Mouse (Mus musculus) midbrain, embryonic 11.5 days (tissue): ENCODE measurements around the gene Pdlim7. TPM values are rescaled to one million over a fixed set of nuclear protein-coding genes. Genes with fewer than 3 reads are reported as not detected.

ENCODE experiments used
- ATAC-seq: fragments of 200-750 bp; cut with Nextera tagmentation; 2 replicates; pipeline ENCODE4 v1.8.0; 2017; ENCODE audit warnings: moderate TSS enrichment, moderate library complexity; ENCODE audit not compliant: low FRiP score
- DNase-seq: peaks from one replicate; pipeline ENCODE4 v3.0.0; 2015; ENCODE audit warnings: low spot score; ENCODE audit errors: missing footprints
- H3K27ac ChIP-seq: fragments of 300-500 bp; sonication (generic); 2 replicates; pipeline ENCODE4 v1.5.1; 2014; ENCODE audit warnings: low read depth, low read length
- H3K27me3 ChIP-seq: fragments of 300-500 bp; sonication (generic); 2 replicates; pipeline ENCODE4 v1.6.1; 2014; ENCODE audit warnings: mild to moderate bottlenecking, low read length, moderate library complexity, mixed read lengths; ENCODE audit not compliant: control insufficient read depth, insufficient read depth
- H3K36me3 ChIP-seq: fragments of 300-500 bp; sonication (generic); 2 replicates; pipeline ENCODE4 v1.6.1; 2014; ENCODE audit warnings: mild to moderate bottlenecking, low read length, moderate library complexity, mixed read lengths; ENCODE audit not compliant: control insufficient read depth, insufficient read depth
- H3K4me1 ChIP-seq: fragments of 300-500 bp; sonication (generic); 2 replicates; pipeline ENCODE4 v1.6.1; 2014; ENCODE audit warnings: low read length; ENCODE audit not compliant: control insufficient read depth, insufficient read depth
- H3K4me2 ChIP-seq: fragments of 300-500 bp; sonication (generic); 2 replicates; pipeline ENCODE4 v1.6.1; 2014; ENCODE audit warnings: mild to moderate bottlenecking, moderate library complexity
- H3K4me3 ChIP-seq: fragments of 300-500 bp; sonication (generic); 2 replicates; pipeline ENCODE4 v1.5.1; 2014; ENCODE audit warnings: low read depth, low read length
- H3K9ac ChIP-seq: fragments of 300-500 bp; sonication (generic); 2 replicates; pipeline ENCODE4 v1.6.1; 2014; ENCODE audit warnings: low read length
- H3K9me3 ChIP-seq: fragments of 300-500 bp; sonication (generic); 2 replicates; pipeline ENCODE4 v1.6.1; 2016; ENCODE audit warnings: low read length; ENCODE audit not compliant: control insufficient read depth
- WGBS: fragments of 180-500 bp; shearing (Covaris S2); extraction: QIAGEN DNeasy Blood & Tissue Kit; methylation state at CpG from one replicate; pipeline ENCODE4 v1.1.7; 2014; 5-methylcytosine and 5-hydroxymethylcytosine counted together
- polyA plus RNA-seq: library from polyadenylated mRNA; unstranded; fragments of >200 nt; fragmentation: Nextera tagmentation; extraction: Ambion mirVana; gene quantifications from 2 replicates; pipeline ENCODE4 v1.2.1, GENCODE M21; 2014

The Pdlim7 gene
- polyA plus RNA-seq, 1 experiment from 2014 or later, result 140 TPM

- peak; percentile 1; the same call in 1 of the 2 replicates for ATAC-seq
- Histone ChIP-seq H3K27me3 (no peaks in the 10 kb centered on the region), H3K9me3 (no peaks in the 10 kb centered on the region), H3K9ac (peak overlapping the region; percentile 21; the same call in 1 of the 2 replicates), H3K36me3 (peaks cover 9% of the 10 kb centered on the region), H3K4me2 (peak overlapping the region; percentile 86), H3K27ac (peak overlapping the region; percentile 53; the same call in 1 of the 2 replicates), H3K4me1 (peaks cover 27% of the 10 kb centered on the region), H3K4me3 (no peak overlapping the region)
- 44% methylated on average over 3 of the region's 3 CpGs for WGBS
- no peak for DNase-seq
Observed at GRCm38 (mm10) chr13:55510332-55510667, 3.2 kb downstream of the Pdlim7 start.

- Histone ChIP-seq H3K27ac (no peak overlapping the region), H3K9me3 (no peaks in the 10 kb centered on the region), H3K4me2 (no peak overlapping the region), H3K36me3 (peaks cover 13% of the 10 kb centered on the region), H3K4me1 (peaks cover 25% of the 10 kb centered on the region), H3K27me3 (no peaks in the 10 kb centered on the region), H3K4me3 (no peak overlapping the region), H3K9ac (no peak overlapping the region)
- ATAC-seq (no peak), DNase-seq (no peak)
- 93% methylated on average over 10 of the region's 10 CpGs for WGBS
Observed at GRCm38 (mm10) chr13:55508531-55508930, 4.9 kb downstream of the Pdlim7 start.

DNA sequence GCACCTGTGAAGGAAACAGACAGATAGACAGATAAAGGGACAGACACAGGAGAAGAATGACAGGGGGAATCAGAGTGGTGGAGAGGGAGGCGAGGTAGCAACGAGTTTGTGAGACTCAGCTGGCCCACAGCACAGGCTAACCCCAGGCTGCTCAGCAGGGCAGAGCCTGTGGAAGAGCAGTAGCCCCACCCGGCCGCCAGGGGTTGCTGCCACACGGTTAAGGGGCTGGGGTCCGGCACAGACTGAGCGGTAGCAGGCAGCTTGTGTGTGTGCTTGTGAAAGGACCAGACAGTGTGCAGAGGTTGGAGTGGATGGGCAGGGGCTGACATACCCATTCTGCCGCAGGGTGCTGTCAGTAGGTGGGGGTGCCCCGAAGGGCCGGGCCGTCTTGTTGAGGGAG is 5.6 kb downstream of the Pdlim7 start:
- Histone ChIP-seq H3K36me3 (peaks cover 16% of the 10 kb centered on the region), H3K27ac (no peak overlapping the region)

DNA sequence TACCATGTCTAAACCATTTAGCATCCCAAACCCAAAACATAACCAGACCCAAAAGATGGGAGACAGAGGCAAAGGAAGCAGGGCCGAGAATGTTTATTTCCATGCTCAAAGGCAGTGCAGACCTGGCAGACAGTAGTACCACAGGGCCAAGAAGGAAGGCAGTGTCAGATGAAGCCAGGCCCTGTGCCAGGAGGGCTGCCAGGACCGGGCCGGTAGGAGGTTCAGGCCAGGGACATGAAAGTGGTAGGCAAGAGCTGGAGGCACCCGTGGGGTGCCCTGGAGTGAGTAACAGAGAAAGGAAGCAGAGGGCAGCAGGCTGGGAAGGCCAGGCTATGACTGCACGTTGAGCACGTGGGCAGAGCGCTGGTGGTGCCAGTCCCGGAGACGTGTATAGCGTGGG is 6.8 kb downstream of the Pdlim7 start:
- H3K36me3 ChIP-seq, result peaks cover 16% of the 10 kb centered on the region
- ATAC-seq, result no peak
- WGBS, result 95% methylated on average over 10 of the region's 10 CpGs
- H3K4me3 ChIP-seq, result no peak overlapping the region
- peaks cover 15% of the 10 kb centered on the region for H3K4me1 ChIP-seq
- no peak overlapping the region for H3K4me2 ChIP-seq
- DNase-seq, result no peak
- no peaks in the 10 kb centered on the region for H3K9me3 ChIP-seq
- H3K27ac ChIP-seq, result no peak overlapping the region
- H3K27me3 ChIP-seq, result no peaks in the 10 kb centered on the region
- H3K9ac ChIP-seq, result no peak overlapping the region

More for the DNA sequence above, 5.6 kb downstream of the Pdlim7 start:
- no peak overlapping the region for H3K4me2 ChIP-seq
- no peak overlapping the region for H3K4me3 ChIP-seq
- peaks cover 25% of the 10 kb centered on the region for H3K4me1 ChIP-seq
- ATAC-seq (no peak), DNase-seq (no peak)
- H3K9ac ChIP-seq, result no peak overlapping the region
- no peaks in the 10 kb centered on the region for H3K9me3 ChIP-seq
- no peaks in the 10 kb centered on the region for H3K27me3 ChIP-seq
- WGBS, result 58% methylated on average over 11 of the region's 11 CpGs

GRCm38 (mm10) chr13:55505810-55506209 is 7.7 kb downstream of the Pdlim7 start:
- Histone ChIP-seq H3K36me3 (peaks cover 16% of the 10 kb centered on the region), H3K27ac (no peak overlapping the region), H3K4me1 (peaks cover 6% of the 10 kb centered on the region), H3K9ac (no peak overlapping the region), H3K4me2 (no peak overlapping the region), H3K27me3 (no peaks in the 10 kb centered on the region), H3K4me3 (no peak overlapping the region), H3K9me3 (no peaks in the 10 kb centered on the region)
- no peak for ATAC-seq
- no peak for DNase-seq
- WGBS, result 94% methylated on average over 9 of the region's 9 CpGs

GRCm38 (mm10) chr13:55504390-55504789 is 9.1 kb downstream of the Pdlim7 start:
- no peak for ATAC-seq

DNA sequence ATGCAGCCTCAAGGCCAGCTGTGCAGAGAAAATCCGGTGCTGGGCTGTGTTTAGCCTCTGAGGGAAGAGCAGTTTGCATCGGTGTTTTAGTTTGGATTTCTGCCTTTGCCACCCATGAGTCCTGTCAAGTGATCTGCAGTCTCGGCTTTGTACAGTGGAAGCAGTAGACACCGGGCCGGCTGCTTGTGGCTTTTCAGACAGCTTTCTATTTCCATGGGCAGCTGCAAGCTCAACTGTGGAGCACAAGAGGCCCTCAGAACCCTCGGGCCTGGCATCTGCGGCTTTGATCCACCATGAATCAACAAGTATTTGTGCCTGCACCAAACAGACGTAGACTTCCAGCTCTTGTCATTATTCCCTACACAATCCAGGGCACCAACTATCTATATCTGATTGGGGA is 11.1 kb downstream of the Pdlim7 start:
- no peaks in the 10 kb centered on the region for H3K4me1 ChIP-seq

More at GRCm38 (mm10) chr13:55504390-55504789, 9.1 kb downstream of the Pdlim7 start:
- no peak overlapping the region for H3K4me3 ChIP-seq
- H3K4me2 ChIP-seq, result no peak overlapping the region
- H3K4me1 ChIP-seq, result no peaks in the 10 kb centered on the region
- 89% methylated on average over 5 of the region's 5 CpGs for WGBS
- peaks cover 16% of the 10 kb centered on the region for H3K36me3 ChIP-seq
- no peaks in the 10 kb centered on the region for H3K27me3 ChIP-seq
- no peaks in the 10 kb centered on the region for H3K9me3 ChIP-seq
- no peak for DNase-seq
- no peak overlapping the region for H3K9ac ChIP-seq
- H3K27ac ChIP-seq, result no peak overlapping the region

DNA sequence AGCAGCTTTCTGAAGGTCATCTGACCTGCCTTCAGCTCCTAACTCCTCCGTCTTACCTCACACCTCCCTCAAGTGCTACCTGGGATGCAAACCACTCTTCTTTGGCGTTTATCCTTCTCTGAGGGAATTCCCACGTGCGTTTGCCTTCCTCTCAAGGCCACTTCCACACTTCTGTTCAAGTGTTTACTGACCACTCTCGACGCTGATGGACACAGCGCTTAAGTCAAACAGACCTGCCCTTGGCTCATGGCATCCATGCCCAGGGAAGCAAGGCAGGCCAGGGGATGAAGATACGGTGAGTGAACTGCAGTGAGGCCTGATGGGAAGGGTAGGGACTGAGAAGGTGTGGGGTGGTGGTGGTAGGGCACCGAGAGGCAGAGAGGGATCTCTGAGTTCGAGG is 12.9 kb downstream of the Pdlim7 start:
- Histone ChIP-seq H3K4me1 (peaks cover 9% of the 10 kb centered on the region), H3K27me3 (no peaks in the 10 kb centered on the region), H3K9me3 (no peaks in the 10 kb centered on the region), H3K4me2 (no peak overlapping the region), H3K36me3 (peaks cover 16% of the 10 kb centered on the region), H3K27ac (no peak overlapping the region), H3K4me3 (no peak overlapping the region), H3K9ac (no peak overlapping the region)
- no peak for DNase-seq
- no peak for ATAC-seq
- WGBS, result 87% methylated on average over 10 of the region's 10 CpGs

More for the DNA sequence above, 11.1 kb downstream of the Pdlim7 start:
- no peak overlapping the region for H3K4me2 ChIP-seq
- H3K9me3 ChIP-seq, result no peaks in the 10 kb centered on the region
- ATAC-seq, result no peak
- no peak for DNase-seq
- H3K27ac ChIP-seq, result no peak overlapping the region
- WGBS, result 91% methylated on average over 8 of the region's 8 CpGs
- no peak overlapping the region for H3K4me3 ChIP-seq
- H3K9ac ChIP-seq, result no peak overlapping the region
- peaks cover 20% of the 10 kb centered on the region for H3K36me3 ChIP-seq
- no peaks in the 10 kb centered on the region for H3K27me3 ChIP-seq

- no peak overlapping the region for H3K4me2 ChIP-seq
- peaks cover 19% of the 10 kb centered on the region for H3K4me1 ChIP-seq
- no peaks in the 10 kb centered on the region for H3K27me3 ChIP-seq
- ATAC-seq (no peak), DNase-seq (no peak)
- H3K4me3 ChIP-seq, result no peak overlapping the region
- 55% methylated on average over 11 of the region's 11 CpGs for WGBS
- H3K9ac ChIP-seq, result no peak overlapping the region
- no peaks in the 10 kb centered on the region for H3K9me3 ChIP-seq
- H3K27ac ChIP-seq, result no peak overlapping the region
- H3K36me3 ChIP-seq, result peaks cover 11% of the 10 kb centered on the region
Observed at GRCm38 (mm10) chr13:55498906-55499305, 14.6 kb downstream of the Pdlim7 start.

DNA sequence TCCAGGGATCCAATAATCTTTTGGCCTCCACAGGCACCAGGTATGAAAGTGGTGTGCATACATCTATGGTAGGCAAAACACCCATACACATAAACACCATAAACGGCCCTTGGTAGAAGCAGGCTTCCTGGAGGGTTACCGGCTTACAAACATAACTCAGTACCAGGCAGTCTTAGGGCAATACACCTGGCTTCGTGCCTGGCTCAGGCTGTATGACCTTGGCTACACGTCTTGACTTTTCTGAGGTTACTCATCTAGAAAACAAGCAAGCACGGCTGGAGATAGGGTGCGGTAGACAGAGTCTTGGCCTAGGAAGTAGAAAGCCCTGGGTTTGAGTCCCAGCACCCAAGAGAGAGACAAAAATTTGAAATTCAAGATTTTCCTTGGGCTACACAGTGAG is 16.8 kb downstream of the Pdlim7 start:
- H3K4me1 ChIP-seq, result peaks cover 19% of the 10 kb centered on the region
- H3K9me3 ChIP-seq, result no peaks in the 10 kb centered on the region
- no peak overlapping the region for H3K27ac ChIP-seq
- no peak for DNase-seq
- H3K4me3 ChIP-seq, result no peak overlapping the region
- no peaks in the 10 kb centered on the region for H3K27me3 ChIP-seq
- no peak overlapping the region for H3K4me2 ChIP-seq
- H3K36me3 ChIP-seq, result peaks cover 9% of the 10 kb centered on the region
- no peak overlapping the region for H3K9ac ChIP-seq
- WGBS, result 88% methylated on average over 6 of the region's 6 CpGs
- no peak for ATAC-seq
